Mouse (Mus musculus) testis, postnatal 10 days (tissue): ENCODE data around the gene Kdm1a.

Experiments used
- DNase-seq: peaks from one replicate; pipeline ENCODE4 v3.0.0; 2021; ENCODE audit warnings: low spot score

The Kdm1a gene

DNA sequence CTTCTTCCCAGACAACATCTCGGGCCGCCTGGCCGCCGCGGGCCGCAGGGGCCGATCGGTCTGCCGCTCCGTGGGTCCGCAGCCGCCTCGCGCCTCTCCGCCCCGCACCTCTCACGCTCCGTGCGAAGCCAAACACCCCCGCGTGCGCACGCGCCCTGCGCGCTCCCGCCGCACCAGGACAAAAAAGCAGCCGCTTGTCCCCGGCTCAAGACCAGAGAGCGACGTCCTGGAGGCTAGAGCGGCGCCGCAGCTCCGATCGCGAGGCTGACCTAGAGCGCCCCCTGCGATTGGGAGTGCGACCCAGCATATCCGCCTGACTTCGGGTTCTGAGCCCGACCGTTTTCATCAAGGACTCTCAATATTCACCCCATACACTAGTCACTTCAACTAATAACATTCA lies at the start of gene Kdm1a:
Gene Kdm1a, minus strand, starts transcription at position 156 of the 400 bp plus-strand sequence.
- DNase-seq, result peak; percentile 98

DNA sequence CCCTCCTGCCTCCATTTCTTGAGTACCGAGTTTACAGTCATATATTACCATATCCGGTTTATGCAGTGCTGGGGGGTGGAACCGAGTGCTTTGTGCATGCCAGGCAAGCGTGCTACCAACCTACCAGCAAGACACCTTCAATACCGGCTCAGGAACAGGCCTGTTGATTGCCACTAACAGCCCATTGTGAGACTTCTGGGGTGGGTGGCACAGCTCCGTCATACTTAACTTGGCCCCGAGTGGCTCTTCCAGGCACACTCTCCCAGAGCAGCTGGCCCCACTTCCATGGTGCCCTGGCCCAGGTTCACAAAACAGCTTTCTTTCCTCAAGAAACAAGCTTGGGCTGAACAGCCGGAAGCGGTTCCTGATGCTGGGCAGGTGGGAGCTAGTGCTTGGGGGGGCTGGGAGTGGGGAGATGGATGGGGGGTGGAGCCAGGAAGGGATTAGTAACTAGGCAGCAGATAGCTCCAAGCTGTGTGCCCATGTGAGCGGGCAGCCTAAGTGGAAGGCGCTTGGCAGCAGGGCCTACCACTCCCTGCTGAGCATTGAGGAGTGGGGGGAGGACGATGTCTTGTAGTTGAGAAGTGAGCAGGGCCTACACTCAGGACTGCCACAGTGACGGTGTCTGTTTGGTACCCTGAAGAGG lies 49.5 kb upstream of the Kdm1a start:
- DNase-seq, result no peak

DNA sequence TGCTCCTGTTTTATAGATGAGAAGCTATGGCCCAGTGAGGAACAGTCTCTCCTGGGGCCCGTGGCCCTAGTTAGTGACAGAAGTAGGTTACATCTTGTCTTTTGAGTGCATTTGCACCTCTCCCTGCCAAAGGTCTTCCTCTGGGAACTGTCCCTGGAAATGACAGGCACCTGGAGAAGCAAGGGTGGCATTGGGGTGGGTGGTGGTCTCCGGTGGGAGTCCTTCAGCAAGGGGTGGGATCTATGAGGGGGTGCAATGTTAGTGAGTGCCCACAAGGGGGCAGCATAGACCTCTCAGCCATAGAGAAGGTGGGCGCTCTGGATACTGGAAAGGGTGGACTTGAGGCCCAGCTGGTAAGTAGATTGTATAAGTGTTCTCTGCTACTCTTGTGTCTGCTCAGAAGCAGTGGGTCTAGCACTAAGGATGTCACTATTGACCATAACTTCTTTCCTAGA lies 48.9 kb upstream of the Kdm1a start:
- peak; percentile 60 for DNase-seq

DNA sequence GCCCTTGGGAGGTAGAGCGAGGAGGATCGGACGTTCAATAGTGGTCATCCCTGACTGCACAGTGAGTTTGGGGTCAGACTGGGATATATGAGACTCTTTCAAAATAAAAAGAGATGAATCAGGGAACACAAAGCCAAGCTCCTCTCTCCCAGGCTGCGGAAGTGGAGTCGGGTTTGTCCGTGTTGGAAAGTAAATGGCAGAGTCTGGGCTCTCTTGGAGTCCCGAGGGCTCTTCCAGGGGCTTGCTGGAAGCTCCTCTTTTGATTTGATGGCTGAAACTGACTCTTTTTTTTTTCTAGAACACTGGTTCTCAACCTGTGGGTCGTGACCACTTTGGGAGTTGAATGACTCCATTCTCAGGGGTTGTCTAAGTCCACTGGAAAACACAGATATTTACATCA lies 47.7 kb upstream of the Kdm1a start:
- DNase-seq, result no peak

DNA sequence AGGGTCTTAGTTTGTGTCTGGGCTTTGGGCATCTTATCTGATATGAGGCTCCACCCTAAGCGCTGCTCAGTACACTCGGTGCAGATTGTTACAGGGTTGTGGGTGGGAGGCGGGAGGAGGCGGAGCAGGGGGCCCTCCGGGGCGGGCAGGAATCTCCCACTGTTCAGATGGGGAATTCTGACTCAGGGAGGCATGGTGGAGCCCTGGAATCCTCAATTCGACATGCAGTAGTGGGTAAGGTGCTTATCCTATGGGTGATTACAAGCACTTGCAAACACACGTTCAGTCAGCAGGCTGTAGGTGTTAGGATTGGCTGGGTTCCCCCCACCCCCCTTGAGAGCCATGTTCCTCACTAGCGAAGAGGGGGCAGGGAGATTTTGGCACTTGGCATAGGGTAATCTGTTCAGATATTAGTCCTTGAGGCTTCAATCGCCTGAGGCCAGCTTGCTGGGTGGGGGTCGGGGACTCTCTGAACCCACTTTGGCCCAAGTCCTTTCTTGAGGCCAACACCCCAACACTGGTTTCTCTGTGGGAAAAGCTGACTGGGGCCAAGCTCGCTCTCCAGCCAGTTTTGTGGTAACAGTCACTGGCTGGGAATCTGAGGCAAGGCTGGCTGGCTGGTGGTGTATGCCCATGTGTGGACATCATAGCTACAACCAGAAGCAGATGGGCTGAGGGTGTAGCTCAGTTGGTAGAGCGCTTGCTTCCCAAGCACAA lies 47.1 kb upstream of the Kdm1a start:
- peak; percentile 60 for DNase-seq

DNA sequence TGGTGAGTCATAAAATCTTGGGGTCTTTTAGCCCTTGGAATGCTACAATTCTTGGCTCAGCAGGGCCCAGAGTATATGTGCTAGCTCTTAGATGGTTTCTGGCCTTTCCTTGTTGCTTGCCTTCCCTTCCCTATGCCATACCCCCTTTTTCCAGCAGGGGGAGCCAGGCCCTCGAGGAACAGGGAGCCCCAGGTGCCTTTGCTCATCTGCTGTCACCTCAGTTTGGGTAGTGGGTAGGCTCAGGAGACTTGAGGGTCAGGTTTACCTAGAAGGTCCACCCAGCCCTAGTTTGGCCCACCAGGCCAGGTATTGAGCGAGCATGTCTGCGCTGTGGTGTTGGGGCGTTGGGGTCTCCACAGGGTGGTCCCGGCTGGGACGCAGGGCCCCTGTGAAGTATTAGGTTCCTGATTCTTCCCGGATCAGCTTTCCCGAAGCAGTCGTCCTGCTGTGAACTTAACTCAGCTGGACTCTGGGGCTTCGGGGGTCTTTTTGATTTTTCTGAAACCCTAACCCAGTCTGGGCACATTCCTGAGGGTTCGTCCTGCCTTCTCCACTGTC lies 46.5 kb upstream of the Kdm1a start:
- peak; percentile 96 for DNase-seq

DNA sequence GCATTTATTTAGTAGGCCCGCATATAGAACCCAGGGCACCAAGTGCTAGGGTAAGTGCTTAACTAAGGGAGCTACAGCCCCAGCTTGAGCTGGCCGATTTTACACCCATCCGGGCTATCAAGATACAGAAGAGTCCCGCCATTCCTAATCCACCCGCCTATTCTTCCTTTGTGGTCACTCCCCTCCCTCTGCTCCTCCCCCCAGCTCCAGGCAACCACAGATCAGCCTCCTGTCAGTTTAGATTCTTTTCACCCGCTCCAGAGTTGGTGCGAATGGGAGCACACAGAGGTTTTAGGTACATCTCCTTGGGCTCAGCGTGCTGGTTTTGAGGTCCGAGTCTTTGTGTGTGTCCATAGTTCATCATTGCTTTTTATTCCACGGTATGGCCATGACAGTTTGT lies 36.4 kb upstream of the Kdm1a start:
- no peak for DNase-seq

DNA sequence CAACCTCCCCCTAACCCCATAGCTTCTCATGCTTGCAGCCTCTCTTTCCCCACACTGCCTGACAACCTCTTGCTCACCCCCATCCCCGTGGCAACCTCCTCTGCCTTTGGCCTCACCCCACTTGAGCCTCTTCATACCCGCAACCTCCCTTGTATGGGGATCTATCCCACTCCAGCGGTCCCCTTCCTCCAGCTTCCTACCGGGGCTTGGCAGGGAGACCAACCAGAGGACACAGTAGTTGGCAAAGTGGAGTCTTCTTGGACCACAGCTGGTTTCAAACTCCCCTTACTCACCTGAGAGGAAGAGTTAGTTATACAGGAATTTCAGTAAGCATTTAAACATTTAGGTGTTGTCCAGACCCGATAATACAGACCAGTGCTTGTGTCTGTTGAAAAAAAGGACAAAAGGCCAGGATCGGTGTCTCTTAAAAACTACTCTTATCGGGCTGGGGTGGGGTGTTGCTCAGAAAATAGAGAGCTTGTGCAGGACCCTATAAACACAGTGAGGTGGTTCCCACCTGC lies 35.8 kb upstream of the Kdm1a start:
- DNase-seq, result no peak

DNA sequence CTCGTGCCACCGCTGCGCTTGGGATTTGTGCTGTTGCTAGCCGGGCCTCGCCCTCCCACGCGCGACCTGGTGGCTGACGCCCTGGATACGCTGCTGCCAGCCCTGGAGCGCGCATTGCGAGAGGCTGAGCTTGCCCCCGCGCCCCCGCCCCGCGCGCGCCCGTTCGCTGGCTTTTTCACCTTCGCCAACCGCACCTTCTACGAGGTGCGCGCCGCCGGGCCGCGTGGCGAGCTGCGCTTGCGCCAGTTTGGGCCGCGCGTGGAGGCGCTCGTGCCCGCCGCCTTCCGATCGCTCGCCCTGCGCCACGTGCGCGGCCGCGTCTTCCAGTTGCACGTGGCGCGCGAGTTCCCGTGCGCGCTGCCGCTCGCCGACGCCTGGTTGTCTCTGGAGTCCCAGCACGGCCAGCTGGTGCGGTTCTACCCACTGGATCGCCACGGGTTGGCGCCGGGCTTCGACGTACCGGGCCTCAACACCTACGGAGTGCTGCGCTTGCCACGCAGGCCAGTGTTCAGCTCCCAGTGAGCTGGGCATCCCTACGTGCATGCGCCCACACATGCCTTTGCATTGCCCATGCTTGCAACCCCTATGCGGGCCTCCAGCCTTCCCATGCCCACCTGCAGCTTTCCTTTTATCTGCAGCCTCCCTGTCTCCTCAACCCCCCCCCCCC lies 35.2 kb upstream of the Kdm1a start:
- peak; percentile 69 for DNase-seq

DNA sequence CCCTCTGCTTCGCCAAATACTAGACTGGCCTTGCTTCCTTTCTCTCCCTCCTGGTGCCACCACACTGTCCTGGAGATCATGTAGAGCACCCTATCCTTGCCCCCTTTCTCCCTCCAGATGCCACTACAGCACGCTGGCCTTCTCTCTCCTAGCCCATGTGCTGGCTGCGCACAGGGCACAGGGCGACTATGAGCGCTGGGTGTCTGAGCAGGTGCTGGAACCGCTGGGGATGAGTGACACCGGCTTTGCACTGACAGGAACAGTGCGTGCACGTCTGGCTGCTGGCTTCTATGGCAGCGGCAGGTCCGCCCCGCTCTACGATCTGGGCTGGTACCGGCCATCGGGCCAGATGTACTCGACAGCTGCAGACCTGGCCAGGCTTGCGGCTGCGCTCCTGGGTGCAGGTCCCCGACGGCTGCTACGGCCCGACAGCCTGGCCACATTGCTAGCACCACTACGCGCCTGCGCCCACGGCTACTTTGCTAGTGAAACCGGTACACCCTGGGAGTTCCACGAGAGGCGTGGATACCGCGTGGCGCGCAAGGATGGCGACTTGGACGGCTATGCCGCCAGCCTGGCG lies 34.5 kb upstream of the Kdm1a start:
- DNase-seq, result no peak

DNA sequence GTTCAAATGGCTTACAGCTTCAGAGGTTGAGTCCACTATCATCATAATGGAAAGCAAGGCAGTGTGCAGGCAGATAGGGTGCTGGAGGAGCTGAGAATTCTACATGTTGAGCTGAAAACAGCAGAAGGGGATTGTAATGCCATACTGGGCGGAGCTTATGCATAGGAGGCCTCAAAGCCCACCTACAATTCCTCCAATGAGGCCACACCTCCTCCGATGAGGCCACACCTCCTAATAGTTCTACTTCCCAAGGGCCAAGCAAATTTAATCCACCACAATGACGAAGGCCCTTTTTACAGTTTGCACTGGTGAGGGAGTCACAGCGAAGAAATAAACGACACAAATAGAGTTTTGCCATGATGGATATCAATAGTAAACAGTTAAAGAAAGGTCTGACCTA lies 34.0 kb upstream of the Kdm1a start:
- no peak for DNase-seq

DNA sequence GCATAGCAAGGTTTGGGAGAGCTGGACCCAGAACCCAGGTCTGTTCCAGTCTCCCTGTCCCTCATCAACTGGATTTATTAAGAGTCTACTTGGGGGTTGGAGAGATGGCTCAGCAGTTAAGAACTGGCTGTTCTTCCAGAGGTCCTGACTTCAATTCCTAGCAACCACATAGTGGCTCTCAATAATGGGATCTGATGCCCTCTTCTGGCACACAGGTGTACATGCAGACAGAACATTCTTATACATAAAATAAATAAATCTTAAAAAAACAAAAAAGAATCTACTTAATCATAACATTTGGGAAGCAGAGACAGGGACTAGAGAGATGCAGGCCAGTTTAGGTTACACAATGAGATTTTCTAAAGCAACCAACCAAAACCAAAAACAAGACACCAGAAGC lies 33.5 kb upstream of the Kdm1a start:
- DNase-seq, result no peak

DNA sequence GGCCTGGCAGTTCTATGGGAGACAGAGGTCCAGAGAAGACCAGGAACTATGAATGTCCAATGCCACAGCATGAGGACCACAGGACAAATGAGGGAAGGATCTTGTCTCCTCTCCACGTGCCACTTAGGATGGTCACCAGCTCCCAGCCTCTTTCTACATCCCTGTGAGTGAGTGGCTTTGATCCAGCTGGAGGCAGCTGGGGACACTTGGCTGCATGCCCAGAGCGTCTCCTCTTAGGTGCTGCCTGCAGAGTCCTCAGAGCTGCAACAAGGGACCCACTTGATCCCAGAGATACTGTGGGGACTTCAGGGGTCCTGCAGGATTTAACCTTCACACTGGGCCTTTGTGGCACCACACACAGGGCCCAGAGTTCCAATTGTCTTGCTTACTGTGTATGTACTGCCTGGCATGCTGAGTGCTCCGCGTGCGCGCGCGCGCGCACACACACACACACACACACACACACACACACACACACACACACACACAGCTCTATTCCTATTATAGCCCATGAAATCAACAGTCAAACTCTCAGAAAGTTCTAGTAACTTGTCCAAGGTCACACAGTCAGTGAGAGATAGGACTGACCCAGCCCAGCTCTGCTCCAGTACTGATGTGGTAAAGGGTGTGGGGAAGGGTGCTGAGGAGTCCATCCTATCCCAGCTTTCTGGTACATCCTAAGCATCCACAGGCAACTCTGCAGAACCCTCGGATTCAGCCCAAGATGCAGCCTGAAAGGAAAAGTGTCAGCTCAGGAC lies 28.9 kb upstream of the Kdm1a start:
- peak; percentile 75 for DNase-seq

DNA sequence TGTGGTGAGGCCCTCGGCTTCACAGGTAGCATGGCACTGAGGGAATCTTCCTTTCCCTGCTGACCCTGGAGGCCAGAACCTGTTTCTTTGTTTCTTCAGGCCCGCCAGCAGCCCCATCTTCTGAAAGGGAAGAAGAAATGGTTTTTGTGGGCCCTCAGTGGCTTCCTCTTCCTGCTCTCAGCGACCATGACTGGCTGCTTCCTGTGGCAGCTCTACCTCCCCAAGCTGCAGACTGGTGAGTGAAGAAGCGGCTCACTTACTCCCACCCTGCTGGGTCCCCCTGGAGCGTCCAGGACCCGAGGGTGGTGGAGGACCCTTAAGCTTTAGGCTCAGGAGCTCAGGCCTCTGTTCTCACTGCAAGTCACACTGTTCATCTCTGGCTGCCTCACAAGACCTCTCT lies 24.1 kb upstream of the Kdm1a start:
- DNase-seq, result no peak

DNA sequence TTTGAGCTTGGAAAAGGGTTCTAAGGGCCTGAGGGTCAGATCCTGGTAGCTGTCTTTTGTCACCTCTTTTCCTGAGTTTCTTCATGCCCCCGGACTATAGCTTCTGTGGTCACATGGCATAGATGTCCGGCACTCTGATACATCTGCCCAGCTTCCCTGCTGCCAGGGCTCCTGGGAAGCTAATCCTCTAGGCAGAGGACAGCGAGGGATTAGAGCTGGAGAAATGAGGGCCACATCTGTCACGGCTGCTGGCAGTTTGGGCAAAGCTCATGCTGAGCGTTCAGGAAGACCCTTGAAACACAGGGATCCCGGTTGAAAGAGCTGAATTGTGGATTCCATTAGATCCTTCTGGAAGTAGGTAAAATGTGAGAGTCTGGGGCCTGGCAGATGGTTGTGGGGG lies 19.9 kb upstream of the Kdm1a start, which contains the start of gene Lactbl1:
Gene Lactbl1, plus strand, starts transcription at position 234 of the 400 bp plus-strand sequence.
- no peak for DNase-seq

DNA sequence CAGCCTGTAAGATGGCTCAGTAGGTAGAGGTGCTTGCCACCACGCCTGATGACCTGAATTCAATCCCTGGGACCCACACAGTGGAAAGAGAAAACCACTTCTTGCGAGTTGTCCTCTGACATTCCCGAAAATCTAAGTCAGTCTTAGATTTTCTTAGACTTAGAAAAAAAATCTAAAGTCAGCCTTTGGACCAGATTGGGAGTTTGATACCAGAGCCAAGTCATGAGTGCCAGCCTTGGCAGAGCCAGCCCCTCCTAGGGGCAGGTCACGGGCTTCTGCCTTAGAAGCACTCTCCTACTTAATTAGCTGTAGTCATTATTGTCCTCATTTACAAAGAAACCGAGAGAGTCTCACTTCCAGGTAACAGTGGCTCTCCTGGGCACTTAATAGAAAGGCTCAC lies 19.4 kb upstream of the Kdm1a start:
- no peak for DNase-seq

DNA sequence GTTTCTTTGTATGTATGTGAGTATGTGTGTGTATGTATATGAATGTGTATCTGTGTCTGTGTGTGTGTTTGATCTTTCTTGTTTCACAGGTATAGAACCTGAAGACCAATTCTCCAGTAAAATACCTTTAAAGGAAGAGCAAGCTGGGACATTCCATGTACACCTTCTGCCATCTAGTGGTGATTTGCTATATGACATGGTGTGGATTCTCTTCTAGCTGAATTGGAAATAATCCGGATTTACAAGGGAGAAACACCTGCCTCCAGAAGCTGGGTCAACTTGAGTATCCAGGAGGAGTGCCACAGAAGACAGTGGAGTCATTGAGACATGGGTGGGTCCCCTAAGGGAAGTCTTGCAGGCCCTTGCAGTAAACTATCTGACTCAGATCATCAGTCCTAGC lies 18.8 kb upstream of the Kdm1a start:
- no peak for DNase-seq

DNA sequence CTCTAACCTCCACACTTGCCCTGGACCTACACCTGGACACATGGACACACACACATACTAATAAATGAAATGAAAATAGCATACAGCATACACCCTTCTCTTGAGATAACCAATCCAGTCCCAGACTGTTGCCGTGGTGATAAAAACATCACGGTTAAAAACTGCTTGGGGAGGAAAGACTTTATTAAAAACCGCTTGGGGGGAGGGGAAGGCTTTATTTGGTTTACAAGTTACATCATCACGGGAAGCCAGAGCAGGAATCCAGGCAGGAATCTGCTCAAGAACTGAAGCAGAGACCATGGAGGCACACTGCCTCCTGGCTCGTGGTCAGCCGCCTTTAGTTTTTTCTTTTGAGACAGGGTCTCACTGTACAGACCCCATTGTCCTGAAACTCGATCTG lies 11.1 kb upstream of the Kdm1a start:
- no peak for DNase-seq

DNA sequence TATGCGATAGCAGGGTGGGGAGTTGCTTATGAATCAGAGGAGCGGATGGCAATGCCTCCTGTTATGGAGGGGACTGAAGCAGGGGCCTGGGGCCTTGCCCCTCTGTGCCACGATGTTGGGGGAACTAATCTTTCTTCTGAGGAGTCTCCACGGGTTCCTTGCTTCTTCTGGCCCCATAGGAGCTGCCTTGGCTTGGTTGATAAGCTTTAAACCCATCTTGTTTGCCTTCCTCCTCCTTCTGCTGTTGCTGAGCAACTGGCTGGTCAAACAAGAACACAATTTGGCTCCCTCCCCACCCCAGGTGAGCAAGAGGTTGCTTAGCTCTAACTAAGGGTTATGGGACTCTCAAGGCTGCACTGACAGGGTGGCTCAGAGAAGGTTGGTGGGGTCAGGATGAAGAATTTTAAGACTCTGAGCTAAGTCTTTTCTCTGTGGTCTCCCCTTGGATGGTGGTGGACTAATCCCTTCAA lies 7.9 kb upstream of the Kdm1a start, which contains the start of gene Tex46:
Gene Tex46, plus strand, starts transcription at position 51 of the 470 bp plus-strand sequence.
- DNase-seq, result no peak

DNA sequence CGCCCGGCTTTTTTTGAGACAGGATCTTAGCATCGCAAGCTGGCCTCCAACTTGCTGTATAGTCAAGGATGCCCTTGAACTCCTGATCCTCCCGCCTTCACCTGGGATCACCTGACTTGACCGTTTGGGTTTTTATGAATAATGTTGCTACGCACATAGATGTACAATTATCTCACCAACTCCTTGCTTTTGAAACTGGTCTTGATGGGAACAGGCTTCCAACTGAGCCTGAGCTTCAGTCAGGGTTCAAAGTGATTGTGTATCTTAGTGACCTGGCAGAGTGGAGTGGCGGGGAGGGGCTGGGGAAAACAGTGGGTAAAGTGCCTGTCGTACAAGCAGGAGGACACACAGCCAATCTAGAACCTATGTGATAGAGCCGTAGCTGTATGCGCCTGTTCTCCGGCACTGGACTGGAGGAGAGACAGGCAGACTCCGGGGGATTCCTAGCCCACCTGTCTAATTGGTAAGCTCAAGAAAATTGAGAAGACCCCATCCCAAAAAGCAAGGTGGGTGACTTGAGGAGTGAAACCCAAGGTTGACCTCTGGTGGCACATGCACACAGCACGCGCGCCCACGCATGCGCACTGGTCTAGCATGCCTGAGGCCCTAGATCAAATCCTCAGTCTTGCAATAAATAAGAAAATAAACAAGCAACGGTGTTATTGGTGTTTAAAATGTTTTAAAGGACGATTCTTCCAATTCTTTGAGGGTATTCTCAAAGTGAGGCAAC lies 3.4 kb upstream of the Kdm1a start:
- no peak for DNase-seq
